Mouse (Mus musculus) MEL (cell line): Measurements from ENCODE around the gene Gm5475. TPM values are rescaled to one million over a fixed set of nuclear protein-coding genes. Genes with fewer than 3 reads are reported as not detected.

Source experiments
- DNase-seq: peaks from one replicate; pipeline ENCODE4 v3.0.0; 2011; ENCODE audit warnings: low read depth, low spot score
- H3K27ac ChIP-seq: 2 replicates; pipeline ENCODE4 v1.5.1; 2012; ENCODE audit warnings: low read depth, mild to moderate bottlenecking, control low read depth, low read length, moderate library complexity; ENCODE audit not compliant: control insufficient read depth
- H3K27me3 ChIP-seq, 2 experiments: fragments of 150-350 bp in 1 of 2; sonication (generic) in 1 of 2; 2 replicates each; pipeline ENCODE4 v1.6.1; 2012; ENCODE audit warnings: low read length in 2 of 2, mild to moderate bottlenecking in 2 of 2, improper control_type of control experiment in 1 of 2, moderate library complexity in 1 of 2; ENCODE audit not compliant: insufficient read depth in 2 of 2, control insufficient read depth in 1 of 2
- H3K36me3 ChIP-seq, 2 experiments: 2 replicates each; pipeline ENCODE4 v1.6.1; 2012 to 2014; ENCODE audit warnings: low read length in 2 of 2, improper control_type of control experiment in 1 of 2, inconsistent platforms in 1 of 2, mild to moderate bottlenecking in 1 of 2; ENCODE audit not compliant: insufficient read depth in 2 of 2, control insufficient read depth in 1 of 2
- H3K4me1 ChIP-seq, 2 experiments: fragments of 150-350 bp in 1 of 2; sonication (generic) in 1 of 2; 2 replicates each; pipeline ENCODE4 v1.6.1; 2012; ENCODE audit warnings: low read length in 2 of 2, improper control_type of control experiment in 1 of 2, mild to moderate bottlenecking in 1 of 2; ENCODE audit not compliant: insufficient read depth in 2 of 2, control insufficient read depth in 1 of 2
- H3K4me3 ChIP-seq, 2 experiments: fragments of 150-350 bp in 1 of 2; sonication (generic) in 1 of 2; 2 replicates each; pipeline ENCODE4 v1.5.1; 2012; ENCODE audit warnings: low read depth in 2 of 2, low read length in 2 of 2, mild to moderate bottlenecking in 2 of 2, moderate library complexity in 2 of 2, control low read depth in 1 of 2, improper control_type of control experiment in 1 of 2; ENCODE audit not compliant: control insufficient read depth in 1 of 2, insufficient read depth in 1 of 2
- H3K79me2 ChIP-seq: 2 replicates; pipeline ENCODE4 v1.6.1; 2012; ENCODE audit warnings: mild to moderate bottlenecking, low read length, moderate library complexity; ENCODE audit not compliant: control insufficient read depth, poor library complexity, insufficient read depth
- H3K9ac ChIP-seq: 2 replicates; pipeline ENCODE4 v1.6.1; 2012; ENCODE audit warnings: low read depth, mild to moderate bottlenecking, control low read depth, low read length, moderate library complexity; ENCODE audit not compliant: control insufficient read depth, poor library complexity, severe bottlenecking
- H3K9me3 ChIP-seq: fragments of 150-350 bp; sonication (generic); replicated peaks from 2 replicates; pipeline ENCODE4 v1.6.1; 2012; ENCODE audit warnings: mild to moderate bottlenecking, low read length, improper control_type of control experiment, moderate library complexity; ENCODE audit not compliant: insufficient read depth
- BHLHE40 ChIP-seq: IDR thresholded peaks from 2 replicates; pipeline ENCODE4 v1.6.1; 2012; ENCODE audit warnings: low read depth, mild to moderate bottlenecking, inconsistent platforms, low read length, improper control_type of control experiment, borderline replicate concordance
- CHD1 ChIP-seq: IDR thresholded peaks from 2 replicates; pipeline ENCODE4 v1.6.1; 2012; ENCODE audit warnings: low read depth, mild to moderate bottlenecking, inconsistent platforms, low read length, improper control_type of control experiment
- E2F4 ChIP-seq: IDR thresholded peaks from 2 replicates; pipeline ENCODE4 v1.6.1; 2011; ENCODE audit warnings: low read depth, low read length, improper control_type of control experiment, borderline replicate concordance
- EP300 ChIP-seq, 2 experiments: IDR thresholded peaks; 2 replicates each; pipeline ENCODE4 v1.6.1; 2011; ENCODE audit warnings: improper control_type of control experiment in 2 of 2, low read length in 2 of 2, low read depth in 1 of 2, mild to moderate bottlenecking in 1 of 2
- ETS1 ChIP-seq: IDR thresholded peaks from 2 replicates; pipeline ENCODE4 v1.6.1; 2012; ENCODE audit warnings: low read depth, mild to moderate bottlenecking, inconsistent platforms, low read length, improper control_type of control experiment, moderate library complexity
- HCFC1 ChIP-seq: IDR thresholded peaks from 2 replicates; pipeline ENCODE4 v1.6.1; 2012; ENCODE audit warnings: low read depth, mild to moderate bottlenecking, inconsistent platforms, low read length, improper control_type of control experiment, moderate library complexity
- MAX ChIP-seq: IDR thresholded peaks from 2 replicates; pipeline ENCODE4 v1.6.1; 2011; ENCODE audit warnings: low read length, improper control_type of control experiment
- MAZ ChIP-seq: IDR thresholded peaks from 2 replicates; pipeline ENCODE4 v1.6.1; 2012; ENCODE audit warnings: low read depth, mild to moderate bottlenecking, inconsistent platforms, low read length, improper control_type of control experiment
- MXI1 ChIP-seq: IDR thresholded peaks from 2 replicates; pipeline ENCODE4 v1.6.1; 2011; ENCODE audit warnings: mild to moderate bottlenecking, low read depth, low read length, improper control_type of control experiment
- MYB ChIP-seq: IDR thresholded peaks from 2 replicates; pipeline ENCODE4 v1.6.1; 2011; ENCODE audit warnings: mild to moderate bottlenecking, low read depth, low read length, improper control_type of control experiment
- MYC ChIP-seq: IDR thresholded peaks from 2 replicates; pipeline ENCODE4 v1.6.1; 2011; ENCODE audit warnings: low read depth, mild to moderate bottlenecking, low read length, improper control_type of control experiment, moderate library complexity
- NELFE ChIP-seq: IDR thresholded peaks from 2 replicates; pipeline ENCODE4 v1.6.1; 2011; ENCODE audit warnings: low read depth, low read length, improper control_type of control experiment
- NRF1 ChIP-seq: IDR thresholded peaks from 2 replicates; pipeline ENCODE4 v1.6.1; 2014; ENCODE audit warnings: low read depth, mild to moderate bottlenecking, inconsistent platforms, low read length, improper control_type of control experiment, moderate library complexity; ENCODE audit not compliant: poor library complexity, insufficient read depth, severe bottlenecking
- POLR2A ChIP-seq, 2 experiments: IDR thresholded peaks; 2 replicates each; pipeline ENCODE4 v1.6.1; 2011 to 2012; ENCODE audit warnings: low read length in 2 of 2, mild to moderate bottlenecking in 2 of 2, control low read depth in 1 of 2, improper control_type of control experiment in 1 of 2, low read depth in 1 of 2, moderate library complexity in 1 of 2; ENCODE audit not compliant: control insufficient read depth in 1 of 2, insufficient read depth in 1 of 2, poor library complexity in 1 of 2
- POLR2AphosphoS5 ChIP-seq: IDR thresholded peaks from 2 replicates; pipeline ENCODE4 v1.6.1; 2012; ENCODE audit warnings: low read depth, borderline replicate concordance, mild to moderate bottlenecking, inconsistent platforms, low read length, moderate library complexity, mixed read lengths
- RCOR1 ChIP-seq: IDR thresholded peaks from 2 replicates; pipeline ENCODE4 v1.6.1; 2012; ENCODE audit warnings: low read depth, mild to moderate bottlenecking, inconsistent platforms, low read length, improper control_type of control experiment
- SIN3A ChIP-seq: IDR thresholded peaks from 2 replicates; pipeline ENCODE4 v1.6.1; 2012; ENCODE audit warnings: low read length, improper control_type of control experiment, inconsistent platforms
- SMC3 ChIP-seq: IDR thresholded peaks from 2 replicates; pipeline ENCODE4 v1.6.1; 2011; ENCODE audit warnings: low read depth, low read length, improper control_type of control experiment
- TBP ChIP-seq: IDR thresholded peaks from 2 replicates; pipeline ENCODE4 v1.8.0; 2011; ENCODE audit warnings: low read depth, low read length, improper control_type of control experiment
- TCF12 ChIP-seq: IDR thresholded peaks from 2 replicates; pipeline ENCODE4 v1.6.1; 2014; ENCODE audit warnings: low read depth, mild to moderate bottlenecking, inconsistent platforms, low read length, improper control_type of control experiment, moderate library complexity
- UBTF ChIP-seq: IDR thresholded peaks from 2 replicates; pipeline ENCODE4 v1.6.1; 2012; ENCODE audit warnings: low read depth, mild to moderate bottlenecking, inconsistent platforms, low read length, improper control_type of control experiment, moderate library complexity, borderline replicate concordance; ENCODE audit not compliant: insufficient read depth
- USF2 ChIP-seq, 2 experiments: IDR thresholded peaks; 2 replicates each; pipeline ENCODE4 v1.6.1; 2011 to 2012; ENCODE audit warnings: improper control_type of control experiment in 2 of 2, low read length in 2 of 2, borderline replicate concordance in 1 of 2, inconsistent platforms in 1 of 2, low read depth in 1 of 2, mild to moderate bottlenecking in 1 of 2; ENCODE audit not compliant: insufficient read depth in 1 of 2
- ZC3H11A ChIP-seq: IDR thresholded peaks from 2 replicates; pipeline ENCODE4 v1.6.1; 2012; ENCODE audit warnings: low read depth, mild to moderate bottlenecking, inconsistent platforms, low read length, improper control_type of control experiment
- ZKSCAN1 ChIP-seq: IDR thresholded peaks from 2 replicates; pipeline ENCODE4 v1.6.1; 2012; ENCODE audit warnings: low read depth, mild to moderate bottlenecking, inconsistent platforms, low read length, improper control_type of control experiment, moderate library complexity
- ZMIZ1 ChIP-seq: IDR thresholded peaks from 2 replicates; pipeline ENCODE4 v1.6.1; 2012; ENCODE audit warnings: low read depth, mild to moderate bottlenecking, inconsistent platforms, low read length, improper control_type of control experiment, moderate library complexity
- polyA plus RNA-seq, 2 experiments: library from polyadenylated mRNA; stranded (reverse) in 1 of 2; unstranded in 1 of 2; fragments of >175 nt in 1 of 2; fragments of >200 nt in 1 of 2; gene quantifications; 2 replicates each; pipeline versions ENCODE4 v1.2.1 to v1.2.4; 2012; ENCODE audit warnings: low replicate concordance in 2 of 2, low read depth in 1 of 2; ENCODE audit not compliant: insufficient read length in 2 of 2, insufficient read depth in 1 of 2, missing spikeins in 1 of 2
- total RNA-seq: library from RNA; depleted of rRNA; stranded (reverse); fragments of 300-350 nt; gene quantifications from 2 replicates; pipeline ENCODE4 v1.2.3, GENCODE M21; 2012

Gm5475 gene
- total and polyA plus RNA-seq, 3 experiments = 0.14 to 0.15 TPM; not detected in 1

GRCm38 (mm10) chr15:100428296-100428905 is 6.5 kb downstream of the Gm5475 start:
- TF ChIP-seq MYC (no peak), ZMIZ1 (no peak), UBTF (no peak), ETS1 (no peak), RCOR1 (no peak), POLR2AphosphoS5 (no peak), TBP (no peak), HCFC1 (no peak), MAZ (no peak), NELFE (no peak), MXI1 (no peak), EP300 (IDR thresholded peaks at IDR 0.05; ENCODE audit: low read depth in 1 of 2, low read length in 2 of 2) (no peak), ZKSCAN1 (no peak), NRF1 (no peak), POLR2A (IDR thresholded peaks at IDR 0.05; ENCODE audit: control insufficient read depth in 1 of 2, insufficient read depth in 1 of 2, low read depth in 1 of 2, low read length in 2 of 2, poor library complexity in 1 of 2) (no peak), USF2 (IDR thresholded peaks at IDR 0.05; ENCODE audit: borderline replicate concordance in 1 of 2, insufficient read depth in 1 of 2, low read depth in 1 of 2, low read length in 2 of 2) (no peak), MYB (no peak), MAX (no peak)
- no peaks in the 10 kb centered on the region; a peak in 1 of 4 replicates for H3K27me3 ChIP-seq
- no peak for DNase-seq

GRCm38 (mm10) chr15:100429959-100430565 is 8.1 kb downstream of the Gm5475 start:
- no peaks in the 10 kb centered on the region for H3K9me3 ChIP-seq
- H3K27ac ChIP-seq = no peak overlapping the region
- no peaks in the 10 kb centered on the region for H3K79me2 ChIP-seq
- no peak for DNase-seq
- no peak overlapping the region for H3K9ac ChIP-seq
- H3K4me1 ChIP-seq = no peaks in the 10 kb centered on the region
- H3K4me3 ChIP-seq = no peak overlapping the region
- TF ChIP-seq TBP (no peak), SIN3A (no peak), BHLHE40 (no peak), USF2 (IDR thresholded peaks at IDR 0.05; ENCODE audit: borderline replicate concordance in 1 of 2, insufficient read depth in 1 of 2, low read depth in 1 of 2, low read length in 2 of 2) (no peak), ZKSCAN1 (no peak), TCF12 (no peak), HCFC1 (no peak), CHD1 (no peak), E2F4 (no peak), MYC (no peak), SMC3 (no peak), ZC3H11A (no peak)
- no peaks in the 10 kb centered on the region for H3K36me3 ChIP-seq
- H3K27me3 ChIP-seq = no peaks in the 10 kb centered on the region; a peak in 1 of 4 replicates

More at GRCm38 (mm10) chr15:100428296-100428905, 6.5 kb downstream of the Gm5475 start:
- no peak overlapping the region for H3K4me3 ChIP-seq
- no peaks in the 10 kb centered on the region for H3K79me2 ChIP-seq
- H3K4me1 ChIP-seq = peaks cover 1 to 3% of the 10 kb centered on the region in 2 experiments; a peak in 1 of 4 replicates
- H3K9ac ChIP-seq = no peak overlapping the region
- no peaks in the 10 kb centered on the region for H3K9me3 ChIP-seq
- no peaks in the 10 kb centered on the region for H3K36me3 ChIP-seq
- no peak overlapping the region for H3K27ac ChIP-seq
